Mouse (Mus musculus) embryonic facial prominence, embryonic 15.5 days (tissue): Measurements from ENCODE around the gene Sec14l2. TPM values are rescaled to one million over a fixed set of nuclear protein-coding genes. Genes with fewer than 3 reads are reported as not detected.
"Not testable (repeated sequence)": the region's sequence is repeated elsewhere in the genome, so short reads cannot be mapped to it uniquely, and the experiment has no call there.

Experiments used
- ATAC-seq: fragments of 200-750 bp; cut with Nextera tagmentation; 2 replicates; pipeline ENCODE4 v1.8.0; 2017; ENCODE audit warnings: low read depth, moderate TSS enrichment; ENCODE audit not compliant: insufficient number of reproducible peaks, low FRiP score, low TSS enrichment
- H3K27ac ChIP-seq: fragments of 300-500 bp; sonication (generic); replicated peaks from 2 replicates; pipeline ENCODE4 v1.5.1; 2015; ENCODE audit warnings: mild to moderate bottlenecking, inconsistent platforms
- H3K27me3 ChIP-seq: fragments of 300-500 bp; sonication (generic); 2 replicates; pipeline ENCODE4 v1.6.1; 2015; ENCODE audit warnings: inconsistent platforms
- H3K36me3 ChIP-seq: fragments of 300-500 bp; sonication (generic); 2 replicates; pipeline ENCODE4 v1.6.1; 2015; ENCODE audit warnings: mild to moderate bottlenecking, inconsistent platforms
- H3K4me1 ChIP-seq: fragments of 300-500 bp; sonication (generic); 2 replicates; pipeline ENCODE4 v1.6.1; 2015; ENCODE audit warnings: inconsistent platforms
- H3K4me2 ChIP-seq: fragments of 300-500 bp; sonication (generic); replicated peaks from 2 replicates; pipeline ENCODE4 v1.6.1; 2015; ENCODE audit warnings: mild to moderate bottlenecking, inconsistent platforms
- H3K4me3 ChIP-seq: fragments of 300-500 bp; sonication (generic); replicated peaks from 2 replicates; pipeline ENCODE4 v1.5.1; 2015; ENCODE audit warnings: mild to moderate bottlenecking, inconsistent platforms
- H3K9ac ChIP-seq: fragments of 300-500 bp; sonication (generic); 2 replicates; pipeline ENCODE4 v1.6.1; 2015; ENCODE audit warnings: inconsistent platforms
- H3K9me3 ChIP-seq: fragments of 300-500 bp; sonication (generic); replicated peaks from 2 replicates; pipeline ENCODE4 v1.6.1; 2016; ENCODE audit warnings: inconsistent platforms
- WGBS: fragments of 180-500 bp; shearing (Covaris S2); methylation state at CpG from one replicate; pipeline ENCODE4 v1.1.7; 2015; 5-methylcytosine and 5-hydroxymethylcytosine counted together
- polyA plus RNA-seq: library from polyadenylated mRNA; unstranded; fragments of >200 nt; fragmentation: Nextera tagmentation; extraction: Ambion mirVana; gene quantifications from 2 replicates; pipeline ENCODE4 v1.2.1, GENCODE M21; 2015

Gene Sec14l2
- polyA plus RNA-seq, 1 experiment from 2014 or later = 4.7 TPM

DNA sequence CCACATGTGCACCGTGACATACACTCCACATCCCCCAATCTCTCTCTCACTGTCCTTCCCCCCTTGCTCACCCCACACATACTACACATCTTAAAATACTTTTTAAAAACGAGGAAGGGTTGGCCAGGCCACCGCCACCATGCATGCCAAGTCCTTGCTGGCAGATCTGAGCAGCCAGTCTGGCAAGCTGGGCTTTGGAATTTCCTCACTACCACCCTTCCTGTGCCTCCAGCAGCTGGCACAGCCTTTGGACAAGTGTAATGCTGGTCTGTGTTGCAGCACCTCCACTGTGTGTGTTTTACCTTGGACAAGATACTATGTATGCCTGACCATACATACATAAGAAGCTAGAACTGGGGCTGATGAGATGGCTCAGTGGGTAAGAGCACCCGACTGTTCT lies 9.7 kb downstream of the Sec14l2 start:
- Histone ChIP-seq H3K9ac (no peak overlapping the region), H3K4me1 (peaks cover 25% of the 10 kb centered on the region), H3K27ac (no peak overlapping the region), H3K36me3 (0 out of 2 replicates have a peak, but pooled peaks cover 9% of the 10 kb centered on the region), H3K4me2 (no peak overlapping the region), H3K27me3 (no peaks in the 10 kb centered on the region), H3K4me3 (no peak overlapping the region), H3K9me3 (no peaks in the 10 kb centered on the region)
- 79% methylated on average over 4 of the region's 4 CpGs for WGBS
- no peak for ATAC-seq

GRCm38 (mm10) chr11:4112861-4113260 lies 10.4 kb downstream of the Sec14l2 start:
- ATAC-seq = no peak
- no peak overlapping the region for H3K4me2 ChIP-seq
- no peak overlapping the region for H3K4me3 ChIP-seq
- no peak overlapping the region for H3K27ac ChIP-seq
- 0 out of 2 replicates have a peak, but pooled peaks cover 9% of the 10 kb centered on the region for H3K36me3 ChIP-seq
- peaks cover 19% of the 10 kb centered on the region for H3K4me1 ChIP-seq
- H3K9ac ChIP-seq = no peak overlapping the region
- 82% methylated on average over 6 of the region's 6 CpGs for WGBS
- no peaks in the 10 kb centered on the region for H3K27me3 ChIP-seq
- H3K9me3 ChIP-seq = no peaks in the 10 kb centered on the region

- H3K27ac ChIP-seq = no peak overlapping the region
- H3K36me3 ChIP-seq = 0 out of 2 replicates have a peak, but pooled peaks cover 9% of the 10 kb centered on the region
- no peak for ATAC-seq
- no peaks in the 10 kb centered on the region for H3K9me3 ChIP-seq
- no peaks in the 10 kb centered on the region for H3K27me3 ChIP-seq
- no peak overlapping the region for H3K9ac ChIP-seq
- H3K4me3 ChIP-seq = no peak overlapping the region
- no peak overlapping the region for H3K4me2 ChIP-seq
- WGBS = 85% methylated on average over 4 of the region's 4 CpGs
- peaks cover 13% of the 10 kb centered on the region for H3K4me1 ChIP-seq
Measured at GRCm38 (mm10) chr11:4112033-4112432, 11.2 kb downstream of the Sec14l2 start.

- Histone ChIP-seq H3K36me3 (0 out of 2 replicates have a peak, but pooled peaks cover 9% of the 10 kb centered on the region), H3K4me3 (no peak overlapping the region), H3K27me3 (no peaks in the 10 kb centered on the region), H3K27ac (no peak overlapping the region), H3K4me2 (no peak overlapping the region), H3K9me3 (no peaks in the 10 kb centered on the region), H3K4me1 (0 out of 2 replicates have a peak, but pooled peaks cover 4% of the 10 kb centered on the region), H3K9ac (no peak overlapping the region)
- WGBS = 46% methylated on average over 7 of the region's 7 CpGs
- no peak for ATAC-seq
Measured at GRCm38 (mm10) chr11:4108691-4109090, 14.5 kb downstream of the Sec14l2 start.

DNA sequence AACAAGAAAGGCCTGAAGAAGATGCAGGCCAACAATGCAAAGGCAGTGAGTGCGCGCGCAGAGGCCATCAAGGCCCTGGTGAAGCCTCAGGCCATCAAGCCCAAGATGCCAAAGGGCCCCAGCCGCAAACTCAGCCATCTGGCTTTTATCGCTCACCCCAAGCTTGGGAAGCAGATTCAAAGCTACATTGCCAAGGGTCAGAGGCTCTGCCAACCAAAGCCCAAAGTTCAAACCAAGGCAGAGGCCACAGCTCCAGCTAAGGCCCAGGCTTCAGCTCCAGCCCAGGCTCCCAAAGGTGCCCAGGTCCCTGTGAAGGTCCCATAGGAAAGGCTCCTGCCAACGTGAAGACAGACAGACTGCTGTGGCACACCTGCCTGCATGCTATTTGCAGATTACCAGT lies 15.3 kb downstream of the Sec14l2 start:
- H3K9me3 ChIP-seq, H3K9ac ChIP-seq, H3K36me3 ChIP-seq, H3K4me2 ChIP-seq, H3K27ac ChIP-seq, ATAC-seq, H3K4me3 ChIP-seq, H3K27me3 ChIP-seq, H3K4me1 ChIP-seq: not testable (repeated sequence)
- 85% methylated on average over 6 of the region's 6 CpGs for WGBS

GRCm38 (mm10) chr11:4105444-4105843 lies 17.8 kb downstream of the Sec14l2 start:
- no peak overlapping the region for H3K4me3 ChIP-seq
- ATAC-seq = no peak
- H3K4me1 ChIP-seq = no peaks in the 10 kb centered on the region
- H3K27me3 ChIP-seq = no peaks in the 10 kb centered on the region
- H3K9me3 ChIP-seq = no peaks in the 10 kb centered on the region
- no peak overlapping the region for H3K27ac ChIP-seq
- 0 out of 2 replicates have a peak, but pooled peaks cover 3% of the 10 kb centered on the region for H3K36me3 ChIP-seq
- 57% methylated on average over 6 of the region's 6 CpGs for WGBS
- no peak overlapping the region for H3K4me2 ChIP-seq
- H3K9ac ChIP-seq = no peak overlapping the region

- WGBS = 85% methylated on average over 5 of the region's 5 CpGs
- Histone ChIP-seq H3K36me3 (no peaks in the 10 kb centered on the region), H3K4me2 (no peak overlapping the region), H3K27me3 (no peaks in the 10 kb centered on the region), H3K4me1 (no peaks in the 10 kb centered on the region), H3K9me3 (no peaks in the 10 kb centered on the region), H3K4me3 (no peak overlapping the region), H3K27ac (no peak overlapping the region), H3K9ac (no peak overlapping the region)
- no peak for ATAC-seq
Measured at GRCm38 (mm10) chr11:4104989-4105388, 18.2 kb downstream of the Sec14l2 start.

DNA sequence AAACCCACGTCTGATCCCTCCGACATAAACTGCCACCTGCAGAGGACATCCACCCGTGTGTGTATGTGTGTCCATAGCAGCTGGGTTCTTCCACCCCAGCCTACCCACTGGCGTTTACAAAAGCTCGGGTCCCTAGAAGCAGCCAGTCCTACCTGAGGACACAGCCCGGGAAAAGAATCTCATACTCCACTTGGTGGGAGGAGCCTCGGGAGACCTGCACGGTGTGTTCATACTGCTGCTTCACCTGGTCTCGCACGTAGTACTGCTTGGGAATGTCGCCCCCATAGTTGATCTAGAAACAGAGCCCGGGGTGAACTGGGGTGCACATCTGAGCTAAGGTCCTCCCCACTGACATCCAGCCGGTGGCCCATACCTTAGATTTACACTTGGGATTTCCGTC lies 19.7 kb downstream of the Sec14l2 start:
- Histone ChIP-seq H3K4me3 (no peak overlapping the region), H3K4me2 (no peak overlapping the region), H3K4me1 (no peaks in the 10 kb centered on the region), H3K36me3 (no peaks in the 10 kb centered on the region), H3K9me3 (no peaks in the 10 kb centered on the region), H3K27ac (no peak overlapping the region), H3K9ac (no peak overlapping the region), H3K27me3 (no peaks in the 10 kb centered on the region)
- no peak for ATAC-seq
- 69% methylated on average over 14 of the region's 14 CpGs for WGBS

GRCm38 (mm10) chr11:4101851-4102250 lies 21.4 kb downstream of the Sec14l2 start:
- Histone ChIP-seq H3K27me3 (no peaks in the 10 kb centered on the region), H3K4me2 (no peak overlapping the region), H3K9me3 (no peaks in the 10 kb centered on the region), H3K4me1 (peaks cover 6% of the 10 kb centered on the region), H3K36me3 (no peaks in the 10 kb centered on the region), H3K4me3 (no peak overlapping the region), H3K27ac (no peak overlapping the region), H3K9ac (no peak overlapping the region)
- WGBS = 72% methylated on average over 5 of the region's 5 CpGs
- ATAC-seq = no peak

GRCm38 (mm10) chr11:4099447-4099846 lies 23.8 kb downstream of the Sec14l2 start:
- no peaks in the 10 kb centered on the region for H3K27me3 ChIP-seq
- WGBS = 65% methylated on average over 3 of the region's 3 CpGs
- no peak overlapping the region for H3K4me3 ChIP-seq
- H3K9ac ChIP-seq = no peak overlapping the region
- H3K4me1 ChIP-seq = peaks cover 21% of the 10 kb centered on the region
- no peaks in the 10 kb centered on the region for H3K36me3 ChIP-seq
- no peaks in the 10 kb centered on the region for H3K9me3 ChIP-seq
- H3K4me2 ChIP-seq = no peak overlapping the region
- no peak for ATAC-seq
- H3K27ac ChIP-seq = peak overlapping the region; percentile 28; the same call in 1 of the 2 replicates

- 48% methylated on average over 7 of the region's 7 CpGs for whole genome bisulfite sequencing
- Histone ChIP-seq H3K4me2 (no peak overlapping the region), H3K27ac (0 out of 2 replicates have a peak overlapping the region, but pooled peaks have one; percentile 28), H3K27me3 (no peaks in the 10 kb centered on the region), H3K4me3 (no peak overlapping the region), H3K36me3 (no peaks in the 10 kb centered on the region), H3K9me3 (no peaks in the 10 kb centered on the region), H3K9ac (no peak overlapping the region), H3K4me1 (peaks cover 25% of the 10 kb centered on the region)
- ATAC-seq = no peak
Measured at GRCm38 (mm10) chr11:4098816-4099215, 24.4 kb downstream of the Sec14l2 start.

- H3K36me3 ChIP-seq = peaks cover under 1% of the 10 kb centered on the region; the same call in 1 of the 2 replicates
- no peak overlapping the region for H3K9ac ChIP-seq
- H3K4me1 ChIP-seq = peaks cover 25% of the 10 kb centered on the region
- 0 out of 2 replicates have a peak overlapping the region, but pooled peaks have one; percentile 34 for H3K27ac ChIP-seq
- ATAC-seq = no peak
- 65% methylated on average over 8 of the region's 8 CpGs for WGBS
- no peaks in the 10 kb centered on the region for H3K9me3 ChIP-seq
- no peak overlapping the region for H3K4me3 ChIP-seq
- no peak overlapping the region for H3K4me2 ChIP-seq
- H3K27me3 ChIP-seq = no peaks in the 10 kb centered on the region
Measured at GRCm38 (mm10) chr11:4098120-4098519, 25.1 kb downstream of the Sec14l2 start.
